Mouse (Mus musculus): ENCODE results near the gene Frmd8. TPM values are rescaled to one million over a fixed set of nuclear protein-coding genes. Genes with fewer than 3 reads are reported as not detected.

The Frmd8 gene
- polyA plus RNA-seq, 1 experiment from 2014 or later: 9.4 TPM

- H3K9ac ChIP-seq (replicated peaks; ENCODE audit: low read depth, low read length): peak overlapping the region; percentile 9; the same call in 1 of the 2 replicates
- H3K4me2 ChIP-seq (ENCODE audit: low read depth, low read length): no peak overlapping the region
- H3K4me1 ChIP-seq (ENCODE audit: control insufficient read depth, insufficient read depth, low read length): peaks cover 41% of the 10 kb centered on the region
- no peak overlapping the region for H3K4me3 ChIP-seq (ENCODE audit: low read depth, low read length)
- H3K27ac ChIP-seq (ENCODE audit: low read depth, low read length): peak overlapping the region; percentile 87
- H3K36me3 ChIP-seq (ENCODE audit: control insufficient read depth, insufficient read depth, low read length): no peaks in the 10 kb centered on the region
- no peaks in the 10 kb centered on the region for H3K9me3 ChIP-seq (ENCODE audit: control insufficient read depth, low read length)
- no peaks in the 10 kb centered on the region for H3K27me3 ChIP-seq (ENCODE audit: control insufficient read depth, insufficient read depth, low read length)
- 76% methylated on average over 9 of the region's 9 CpGs for WGBS
- no peak for ATAC-seq (ENCODE audit: low read depth)
Measured at GRCm38 (mm10) chr19:5810840-5811563, 64.1 kb downstream of the Frmd8 start.

- no peaks in the 10 kb centered on the region for H3K36me3 ChIP-seq (ENCODE audit: control insufficient read depth, insufficient read depth, low read length)
- ATAC-seq (ENCODE audit: low read depth): no peak
- WGBS: 47% methylated on average over 11 of the region's 11 CpGs
Measured at GRCm38 (mm10) chr19:5810103-5810839, 64.8 kb downstream of the Frmd8 start.

GRCm38 (mm10) chr19:5809712-5810089 lies 65.4 kb downstream of the Frmd8 start:
- peak overlapping the region; percentile 87; the same call in 1 of the 2 replicates for H3K27ac ChIP-seq (ENCODE audit: low read depth, low read length)
- H3K4me2 ChIP-seq (ENCODE audit: low read depth, low read length): no peak overlapping the region
- no peak overlapping the region for H3K9ac ChIP-seq (replicated peaks; ENCODE audit: low read depth, low read length)
- 54% methylated on average over 7 of the region's 7 CpGs for WGBS
- H3K36me3 ChIP-seq (ENCODE audit: control insufficient read depth, insufficient read depth, low read length): no peaks in the 10 kb centered on the region
- ATAC-seq (ENCODE audit: low read depth): no peak
- no peak overlapping the region for H3K4me3 ChIP-seq (ENCODE audit: low read depth, low read length)
- H3K9me3 ChIP-seq (ENCODE audit: control insufficient read depth, low read length): no peaks in the 10 kb centered on the region
- H3K27me3 ChIP-seq (ENCODE audit: control insufficient read depth, insufficient read depth, low read length): no peaks in the 10 kb centered on the region
- H3K4me1 ChIP-seq (ENCODE audit: control insufficient read depth, insufficient read depth, low read length): peaks cover 43% of the 10 kb centered on the region

More at GRCm38 (mm10) chr19:5810103-5810839, 64.8 kb downstream of the Frmd8 start:
- Histone ChIP-seq H3K4me3 (ENCODE audit: low read depth, low read length) (no peak overlapping the region), H3K9me3 (ENCODE audit: control insufficient read depth, low read length) (no peaks in the 10 kb centered on the region), H3K9ac (replicated peaks; ENCODE audit: low read depth, low read length) (peak overlapping the region; percentile 9; the same call in 1 of the 2 replicates), H3K4me1 (ENCODE audit: control insufficient read depth, insufficient read depth, low read length) (peaks cover 43% of the 10 kb centered on the region), H3K4me2 (ENCODE audit: low read depth, low read length) (no peak overlapping the region), H3K27me3 (ENCODE audit: control insufficient read depth, insufficient read depth, low read length) (no peaks in the 10 kb centered on the region), H3K27ac (ENCODE audit: low read depth, low read length) (peak overlapping the region; percentile 87)

GRCm38 (mm10) chr19:5808955-5809711 lies 65.9 kb downstream of the Frmd8 start:
- H3K9me3 ChIP-seq (ENCODE audit: control insufficient read depth, low read length): no peaks in the 10 kb centered on the region
- ATAC-seq (ENCODE audit: low read depth): no peak
- no peak overlapping the region for H3K4me3 ChIP-seq (ENCODE audit: low read depth, low read length)
- H3K36me3 ChIP-seq (ENCODE audit: control insufficient read depth, insufficient read depth, low read length): no peaks in the 10 kb centered on the region
- H3K4me1 ChIP-seq (ENCODE audit: control insufficient read depth, insufficient read depth, low read length): peaks cover 48% of the 10 kb centered on the region
- no peak overlapping the region for H3K9ac ChIP-seq (replicated peaks; ENCODE audit: low read depth, low read length)
- H3K27me3 ChIP-seq (ENCODE audit: control insufficient read depth, insufficient read depth, low read length): no peaks in the 10 kb centered on the region
- 55% methylated on average over 13 of the region's 14 CpGs for WGBS
- 0 out of 2 replicates have a peak overlapping the region, but pooled peaks have one; percentile 57 for H3K27ac ChIP-seq (ENCODE audit: low read depth, low read length)
- H3K4me2 ChIP-seq (ENCODE audit: low read depth, low read length): no peak overlapping the region

- H3K9me3 ChIP-seq (ENCODE audit: control insufficient read depth, low read length): no peaks in the 10 kb centered on the region
- H3K27ac ChIP-seq (ENCODE audit: low read depth, low read length): no peak overlapping the region
- H3K36me3 ChIP-seq (ENCODE audit: control insufficient read depth, insufficient read depth, low read length): no peaks in the 10 kb centered on the region
- no peak overlapping the region for H3K9ac ChIP-seq (replicated peaks; ENCODE audit: low read depth, low read length)
- H3K4me3 ChIP-seq (ENCODE audit: low read depth, low read length): no peak overlapping the region
- WGBS: 51% methylated on average over 3 of the region's 3 CpGs
- H3K4me2 ChIP-seq (ENCODE audit: low read depth, low read length): no peak overlapping the region
- no peak for ATAC-seq (ENCODE audit: low read depth)
- H3K27me3 ChIP-seq (ENCODE audit: control insufficient read depth, insufficient read depth, low read length): no peaks in the 10 kb centered on the region
- H3K4me1 ChIP-seq (ENCODE audit: control insufficient read depth, insufficient read depth, low read length): peaks cover 54% of the 10 kb centered on the region
Measured at GRCm38 (mm10) chr19:5807740-5808139, 67.3 kb downstream of the Frmd8 start.

- Histone ChIP-seq H3K4me3 (ENCODE audit: low read depth, low read length) (no peak overlapping the region), H3K4me2 (ENCODE audit: low read depth, low read length) (no peak overlapping the region), H3K27ac (ENCODE audit: low read depth, low read length) (peak overlapping the region; percentile 70), H3K36me3 (ENCODE audit: control insufficient read depth, insufficient read depth, low read length) (no peaks in the 10 kb centered on the region), H3K27me3 (ENCODE audit: control insufficient read depth, insufficient read depth, low read length) (no peaks in the 10 kb centered on the region), H3K9ac (replicated peaks; ENCODE audit: low read depth, low read length) (0 out of 2 replicates have a peak overlapping the region, but pooled peaks have one; percentile 16), H3K9me3 (ENCODE audit: control insufficient read depth, low read length) (no peaks in the 10 kb centered on the region), H3K4me1 (ENCODE audit: control insufficient read depth, insufficient read depth, low read length) (peaks cover 46% of the 10 kb centered on the region)
- ATAC-seq (ENCODE audit: low read depth): no peak
- 35% methylated on average over 6 of the region's 6 CpGs for WGBS
Measured at GRCm38 (mm10) chr19:5806809-5807205, 68.3 kb downstream of the Frmd8 start.

GRCm38 (mm10) chr19:5806051-5806808 lies 68.8 kb downstream of the Frmd8 start:
- H3K9ac ChIP-seq (replicated peaks; ENCODE audit: low read depth, low read length): no peak overlapping the region
- no peaks in the 10 kb centered on the region for H3K9me3 ChIP-seq (ENCODE audit: control insufficient read depth, low read length)
- peak overlapping the region; percentile 70 for H3K27ac ChIP-seq (ENCODE audit: low read depth, low read length)
- no peak for ATAC-seq (ENCODE audit: low read depth)
- H3K36me3 ChIP-seq (ENCODE audit: control insufficient read depth, insufficient read depth, low read length): no peaks in the 10 kb centered on the region
- H3K27me3 ChIP-seq (ENCODE audit: control insufficient read depth, insufficient read depth, low read length): no peaks in the 10 kb centered on the region
- no peak overlapping the region for H3K4me2 ChIP-seq (ENCODE audit: low read depth, low read length)
- H3K4me1 ChIP-seq (ENCODE audit: control insufficient read depth, insufficient read depth, low read length): peaks cover 40% of the 10 kb centered on the region
- H3K4me3 ChIP-seq (ENCODE audit: low read depth, low read length): no peak overlapping the region
- WGBS: 3% methylated on average over 8 of the region's 8 CpGs

- Histone ChIP-seq H3K4me3 (ENCODE audit: low read depth, low read length) (no peak overlapping the region), H3K9me3 (ENCODE audit: control insufficient read depth, low read length) (no peaks in the 10 kb centered on the region), H3K9ac (replicated peaks; ENCODE audit: low read depth, low read length) (peak overlapping the region; percentile 95; the same call in 1 of the 2 replicates), H3K36me3 (ENCODE audit: control insufficient read depth, insufficient read depth, low read length) (no peaks in the 10 kb centered on the region), H3K4me2 (ENCODE audit: low read depth, low read length) (peak overlapping the region; percentile 100), H3K27me3 (ENCODE audit: control insufficient read depth, insufficient read depth, low read length) (peaks cover 4% of the 10 kb centered on the region; the same call in 1 of the 2 replicates), H3K4me1 (ENCODE audit: control insufficient read depth, insufficient read depth, low read length) (peaks cover 27% of the 10 kb centered on the region), H3K27ac (ENCODE audit: low read depth, low read length) (peak overlapping the region; percentile 100)
- 31% methylated on average over 8 of the region's 8 CpGs for WGBS
- ATAC-seq (ENCODE audit: low read depth): no peak
Measured at GRCm38 (mm10) chr19:5804371-5804899, 70.6 kb downstream of the Frmd8 start.

Data from neural tube, embryonic 14.5 days (tissue).